Mouse (Mus musculus): ENCODE data around the gene Kansl1. TPM values are rescaled to one million over a fixed set of nuclear protein-coding genes. Genes with fewer than 3 reads are reported as not detected.

The Kansl1 gene
- total and polyA plus RNA-seq, 3 experiments, result 45.1 to 128 (median 53.3) TPM

DNA sequence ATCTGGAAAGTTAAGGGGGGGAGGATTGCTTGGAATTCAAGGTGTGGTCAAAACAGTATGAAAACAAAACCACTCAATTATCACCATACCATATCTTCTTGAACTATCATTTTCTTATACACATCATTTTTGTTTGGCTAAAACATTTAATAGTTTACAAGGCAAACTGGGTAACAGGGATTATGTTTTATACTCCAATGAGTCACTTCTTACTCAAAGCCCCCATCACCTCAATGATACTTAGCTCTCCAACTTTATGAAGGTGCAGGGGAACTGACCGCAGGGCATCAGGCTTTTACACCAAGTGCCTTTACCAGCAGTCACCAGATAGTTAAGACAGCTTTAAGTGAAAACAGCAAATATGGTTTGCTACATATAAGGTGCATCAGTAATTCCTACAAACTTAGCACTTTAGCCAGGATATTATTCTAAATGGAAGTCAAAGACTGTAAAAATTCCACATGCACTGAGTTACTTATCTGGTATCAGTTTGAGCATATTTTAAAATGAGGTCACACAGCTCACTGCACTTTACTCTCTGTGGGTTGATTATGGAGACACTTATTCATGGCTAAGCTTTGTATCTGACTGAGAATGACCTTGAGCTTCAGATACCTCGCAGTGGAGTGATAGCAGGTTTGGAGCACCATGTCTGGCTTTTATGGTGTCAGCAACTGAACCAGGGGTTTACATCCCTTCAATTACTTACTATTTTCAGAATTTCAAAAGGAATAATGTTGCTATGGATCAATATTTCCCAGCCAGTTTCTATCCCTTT, 104.6 kb downstream of the Kansl1 start:
- no peak for DNase-seq

DNA sequence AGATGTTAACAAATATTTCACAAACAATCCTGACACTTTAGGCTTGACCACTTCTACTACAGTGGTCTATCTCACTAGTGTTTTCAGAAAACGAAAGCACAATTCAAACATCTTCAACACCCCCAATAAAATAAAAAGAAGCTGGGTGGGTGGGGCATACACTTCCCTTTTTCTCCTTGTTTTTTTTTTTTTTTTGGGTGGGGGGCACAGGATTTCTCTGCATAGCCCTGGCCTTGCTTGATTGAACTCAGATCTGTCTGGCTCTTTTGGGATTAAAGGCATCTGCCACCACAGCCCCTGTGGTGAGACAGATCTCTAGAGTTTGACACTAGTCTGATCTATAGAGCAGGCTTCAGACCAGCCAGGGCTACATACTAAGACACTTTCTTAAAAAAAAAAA, 106.0 kb downstream of the Kansl1 start:
- DNase-seq, result no peak

DNA sequence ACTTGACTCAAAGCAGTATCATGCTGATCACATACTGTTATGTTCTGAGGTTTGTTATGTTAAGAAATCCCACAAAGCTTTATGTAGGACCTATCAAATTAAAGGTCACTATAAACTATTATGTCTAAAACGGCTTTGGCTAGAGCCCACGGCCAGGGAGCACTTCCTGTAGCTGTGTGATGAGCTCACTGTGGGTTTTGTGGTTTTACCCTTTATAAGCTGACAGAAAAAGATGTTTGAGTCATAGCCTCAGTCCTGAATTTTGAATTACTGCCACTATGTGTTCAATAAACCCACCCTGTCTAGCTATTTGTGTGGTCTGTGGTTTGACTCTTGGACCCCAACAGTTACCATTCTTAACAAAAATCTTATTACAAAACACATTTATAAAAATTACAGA, 106.9 kb downstream of the Kansl1 start:
- no peak for DNase-seq

DNA sequence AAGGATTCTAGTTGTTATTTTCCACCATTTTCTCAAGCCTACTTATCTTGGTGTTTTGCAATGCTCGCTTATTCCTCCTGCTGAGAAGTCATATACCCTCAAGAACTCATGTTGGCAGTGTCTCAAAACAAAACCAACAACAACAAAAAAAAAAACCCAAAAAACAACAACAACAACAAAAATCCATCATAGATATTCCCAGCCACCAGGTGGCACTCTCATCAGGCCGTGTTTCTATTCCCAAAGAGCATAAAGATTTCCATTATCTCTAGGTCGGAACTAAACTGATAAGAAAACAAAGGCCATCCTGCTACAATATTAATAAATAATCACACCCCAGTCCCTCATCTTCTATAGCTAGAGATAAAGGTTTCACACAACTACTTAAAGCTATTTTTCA, 121.7 kb downstream of the Kansl1 start:
- no peak for DNase-seq

DNA sequence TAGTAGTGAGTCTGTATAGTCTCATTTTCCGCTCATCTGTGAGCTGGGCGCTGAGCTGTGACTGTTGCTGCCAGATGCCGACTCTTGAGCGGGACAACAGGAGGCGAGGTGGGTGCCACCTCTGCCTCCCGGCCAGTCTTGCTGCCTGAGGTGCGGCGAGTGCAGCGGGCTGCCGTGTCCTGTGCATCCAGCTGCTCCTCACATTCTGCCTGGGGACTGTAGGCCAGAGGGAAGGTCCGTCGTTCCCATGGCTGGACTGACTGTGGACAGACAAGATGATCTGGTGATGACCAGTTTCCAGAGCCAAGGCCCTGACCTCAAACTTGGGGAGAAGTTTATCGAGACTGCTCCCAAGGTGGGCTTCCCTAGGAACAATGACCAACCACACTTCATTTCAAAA, 133.7 kb downstream of the Kansl1 start:
- DNase-seq, result no peak

DNA sequence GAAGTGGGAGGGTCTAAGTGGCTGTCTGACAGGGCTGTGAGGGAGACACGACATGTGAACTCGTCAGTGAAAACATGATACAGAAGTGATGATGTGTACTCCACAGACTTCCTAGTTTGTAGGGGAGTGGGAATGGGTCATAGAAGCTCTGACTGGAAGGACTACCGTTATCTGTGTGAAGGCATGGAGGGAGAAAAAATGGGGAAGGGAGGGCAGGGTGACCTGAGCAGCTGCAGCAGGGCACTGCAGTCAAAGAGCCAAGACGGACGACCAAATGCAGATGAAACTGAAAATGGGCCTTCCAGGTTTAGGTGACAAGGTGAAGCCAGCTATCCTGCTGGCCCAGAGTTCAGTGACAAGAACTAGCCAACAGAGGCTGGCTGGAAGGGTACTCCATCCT, 134.5 kb downstream of the Kansl1 start:
- no peak for DNase-seq

DNA sequence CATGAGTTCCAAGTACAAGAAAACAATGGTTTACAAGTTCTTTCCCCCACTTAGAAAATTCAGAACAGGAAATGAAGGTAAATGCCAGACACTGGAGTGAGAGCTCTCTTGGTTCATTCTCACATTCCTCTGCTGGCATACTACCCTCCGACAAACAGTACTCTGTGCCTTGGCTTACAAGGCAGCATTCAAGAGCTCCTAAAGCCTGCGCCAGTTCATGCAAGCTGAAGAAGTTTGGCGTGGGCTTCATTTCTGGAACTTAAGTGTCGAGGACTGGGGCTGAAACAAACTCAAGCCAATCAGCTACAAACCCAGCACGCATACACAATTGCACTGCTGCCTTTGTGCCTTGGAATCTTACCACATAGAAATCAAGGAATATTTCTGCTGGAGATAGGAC, 136.6 kb downstream of the Kansl1 start:
- no peak for DNase-seq

DNA sequence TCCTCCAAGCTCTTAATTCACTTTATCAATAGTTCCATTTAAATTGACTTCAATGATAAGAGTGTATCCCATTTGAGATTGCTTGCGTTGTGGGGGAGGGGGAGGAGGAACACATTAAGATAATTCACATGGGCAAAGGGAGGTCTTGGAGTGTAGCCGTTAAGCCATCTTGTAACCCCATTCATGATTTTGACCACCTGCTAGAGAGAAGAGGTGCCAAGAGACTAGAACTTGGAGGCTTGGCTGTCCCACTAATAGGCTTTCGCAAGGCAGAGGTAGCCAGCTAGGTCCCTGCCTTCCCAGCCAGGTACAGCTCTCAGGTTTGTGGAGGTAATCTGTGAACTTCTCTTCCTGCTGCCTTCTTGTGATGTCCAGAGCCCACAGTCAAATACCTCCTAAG, 137.5 kb downstream of the Kansl1 start:
- no peak for DNase-seq

DNA sequence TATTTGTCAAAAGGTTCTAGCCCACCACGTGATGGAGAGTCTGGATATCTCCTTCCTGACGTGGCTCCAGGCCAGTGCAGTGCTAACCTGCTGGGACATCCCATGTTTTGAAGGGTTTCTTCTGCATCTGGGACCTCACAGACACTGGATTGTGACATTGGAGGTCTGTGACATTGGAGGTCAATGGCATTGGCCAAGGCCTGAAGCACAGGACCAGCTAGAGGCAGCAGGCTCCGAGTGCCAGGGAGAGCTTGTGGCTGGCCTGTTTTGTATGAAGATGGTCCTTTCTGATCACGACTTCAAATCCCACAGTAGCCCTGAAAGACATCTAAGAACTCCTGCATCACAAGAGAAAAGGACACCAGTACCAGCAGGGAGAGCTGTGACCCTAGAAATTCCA, 138.5 kb downstream of the Kansl1 start:
- peak; percentile 34 for DNase-seq

DNA sequence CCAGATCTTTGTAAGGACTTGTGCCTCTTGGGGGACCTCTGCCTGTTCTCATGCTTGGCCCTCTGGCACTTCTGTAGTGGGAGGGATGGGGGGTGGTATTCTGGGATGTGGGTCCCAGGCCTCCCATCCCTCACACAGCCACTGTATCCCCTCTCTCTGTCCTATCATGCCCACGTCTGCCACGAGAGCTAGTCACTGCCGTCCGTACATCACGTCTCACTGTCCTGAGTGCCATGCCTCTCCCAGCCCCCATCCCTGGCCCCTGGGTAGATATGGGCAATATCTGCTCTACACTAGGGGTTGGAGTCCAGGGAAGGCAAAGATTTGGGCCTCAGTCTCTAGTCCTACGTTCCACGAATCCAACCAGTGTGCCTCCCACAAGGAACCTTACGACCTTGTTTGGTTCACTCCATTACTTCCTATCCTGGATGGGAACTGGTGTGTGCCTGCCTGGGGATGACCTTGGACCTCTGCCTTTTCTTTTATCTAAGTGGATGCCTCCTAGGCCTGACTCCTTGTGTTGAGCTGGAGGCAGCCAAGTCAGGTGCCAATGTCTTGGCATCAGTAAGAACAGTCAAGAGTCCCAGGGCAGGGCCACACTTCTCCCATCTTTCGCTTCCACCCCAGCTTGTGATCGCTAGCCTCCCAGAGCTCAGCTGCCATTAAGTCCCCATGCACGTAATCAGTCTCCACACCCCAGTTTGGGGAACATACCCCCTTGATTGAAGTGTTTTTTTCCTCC, 139.3 kb downstream of the Kansl1 start:
- DNase-seq, result no peak

DNA sequence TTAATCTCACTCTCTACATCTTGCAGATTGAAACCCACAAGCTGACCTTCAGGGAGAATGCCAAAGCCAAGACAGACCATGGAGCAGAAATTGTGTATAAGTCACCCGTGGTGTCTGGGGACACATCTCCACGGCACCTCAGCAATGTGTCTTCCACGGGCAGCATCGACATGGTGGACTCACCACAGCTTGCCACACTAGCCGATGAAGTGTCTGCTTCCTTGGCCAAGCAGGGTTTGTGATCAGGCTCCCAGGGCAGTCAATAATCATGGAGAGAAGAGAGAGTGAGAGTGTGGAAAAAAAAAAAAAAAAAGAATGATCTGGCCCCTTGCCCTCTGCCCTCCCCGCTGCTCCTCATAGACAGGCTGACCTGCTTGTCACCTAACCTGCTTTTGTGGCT, 140.7 kb downstream of the Kansl1 start:
- no peak for DNase-seq

DNA sequence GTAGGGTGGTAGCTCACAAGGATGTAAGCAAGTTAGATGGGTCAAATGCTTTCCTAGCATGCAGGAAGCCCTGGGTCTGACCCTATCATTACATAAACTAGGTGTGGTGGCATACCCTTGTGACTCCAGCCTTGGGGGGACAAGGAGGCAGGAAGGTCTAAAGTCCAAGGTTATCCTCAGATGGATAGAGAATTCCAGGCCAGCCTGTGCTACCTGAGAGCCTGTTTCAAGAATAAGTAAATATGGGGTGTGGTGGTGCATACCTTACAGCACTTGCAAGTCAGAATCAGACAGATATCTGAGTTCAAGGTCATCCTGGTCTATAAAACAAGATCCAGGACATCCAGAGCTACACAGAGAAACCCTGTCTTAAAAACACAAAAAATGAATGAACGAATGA, 141.2 kb downstream of the Kansl1 start:
- no peak for DNase-seq

DNA sequence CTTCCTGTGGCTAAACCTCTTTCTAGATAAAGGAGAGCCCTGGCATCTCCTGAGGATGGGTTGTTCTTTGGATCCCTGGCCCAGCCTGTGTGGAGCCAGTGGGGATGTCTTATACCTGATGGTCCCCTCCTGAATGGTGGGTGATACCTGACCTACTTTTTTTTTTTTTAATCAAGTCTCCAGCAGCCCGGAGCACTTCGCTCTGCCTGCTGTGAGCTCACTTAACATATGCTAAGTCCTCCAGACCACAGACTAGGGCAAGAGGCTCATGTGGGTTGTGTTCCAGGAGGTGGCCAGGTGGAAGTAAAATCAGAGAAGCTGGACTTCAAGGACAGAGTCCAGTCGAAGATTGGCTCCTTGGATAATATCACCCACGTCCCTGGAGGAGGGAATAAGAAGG, 146.5 kb downstream of the Kansl1 start:
- DNase-seq, result no peak

DNA sequence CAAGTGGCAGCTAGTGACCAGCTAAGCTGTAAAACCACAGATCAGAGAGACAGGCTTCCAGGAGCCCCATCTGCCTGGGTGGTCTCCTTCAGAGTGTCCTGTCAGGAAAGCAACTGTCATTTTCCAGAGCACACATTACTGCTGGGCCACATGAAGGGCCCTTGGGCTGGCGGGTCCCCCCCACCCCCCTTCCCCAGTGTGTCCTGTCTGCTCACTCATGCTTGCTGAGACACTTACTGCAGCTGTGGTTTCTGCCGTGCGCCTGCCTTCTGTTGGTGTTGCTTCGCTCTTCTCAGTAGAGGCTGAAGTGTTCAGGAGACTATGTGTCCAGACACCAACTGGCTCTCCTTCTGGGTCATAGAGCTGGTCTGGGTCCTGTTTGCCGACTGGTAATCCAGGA, 148.2 kb downstream of the Kansl1 start:
- DNase-seq, result no peak

DNA sequence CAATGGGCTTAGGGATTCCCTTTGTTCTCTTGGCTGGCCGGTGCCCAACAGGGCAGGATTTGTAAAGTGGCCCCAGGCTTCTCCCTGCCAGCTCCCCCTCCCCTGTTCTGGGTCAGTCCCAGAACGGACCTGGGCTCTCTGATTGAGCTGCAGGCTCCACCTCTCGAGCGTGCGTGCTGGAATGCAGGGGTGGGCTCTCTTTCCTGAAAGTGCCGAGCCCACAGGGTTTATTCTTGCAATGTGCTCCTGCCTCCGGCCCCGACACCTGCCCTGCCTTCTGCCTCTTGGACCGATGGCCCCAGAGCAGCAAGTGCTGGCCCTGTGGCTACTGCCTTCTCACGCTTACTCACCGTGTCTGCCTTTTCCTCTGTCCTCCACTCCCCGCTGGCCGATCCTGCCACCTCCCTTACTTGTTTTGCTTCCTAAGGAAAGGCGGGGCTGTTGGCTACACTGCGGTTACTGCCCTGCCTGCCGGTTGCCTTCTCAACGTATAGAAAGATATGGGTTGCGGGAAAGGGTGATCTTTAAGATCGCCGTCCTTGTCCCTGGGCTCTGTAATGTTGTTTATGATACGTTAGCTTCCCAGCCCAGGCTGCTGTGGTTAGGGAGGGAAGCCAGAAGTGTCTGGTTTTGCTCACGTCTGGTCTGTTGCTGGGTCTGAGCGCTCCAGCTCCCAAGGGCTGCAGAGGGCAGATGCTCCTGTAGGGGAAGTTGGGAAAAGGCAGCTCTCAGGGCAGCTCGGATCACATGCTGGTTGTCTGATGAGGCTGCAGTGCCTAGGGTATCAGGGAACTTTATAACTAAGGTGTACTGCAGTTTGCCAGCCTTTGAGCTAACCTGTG, 149.5 kb downstream of the Kansl1 start:
- peak; percentile 46 for DNase-seq

DNA sequence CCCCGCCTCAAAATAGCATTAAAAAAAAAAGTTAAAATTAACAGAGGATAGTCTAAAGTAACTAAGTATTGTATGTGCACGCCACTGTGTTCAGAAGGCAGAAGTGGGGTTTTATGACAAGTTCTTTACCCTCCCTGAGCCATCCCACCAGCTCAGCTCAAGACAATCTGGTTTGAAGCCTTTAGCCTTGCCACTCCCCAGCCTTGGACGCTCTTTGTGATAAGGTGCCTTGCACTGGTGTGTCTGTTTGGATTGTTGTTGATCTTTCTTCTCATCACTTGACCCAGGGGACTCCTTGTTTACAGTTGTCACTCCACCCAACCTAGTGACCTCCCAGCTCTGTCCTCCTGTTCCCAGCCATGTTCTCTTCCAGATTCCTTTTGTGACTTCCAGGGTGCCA, 151.0 kb downstream of the Kansl1 start:
- no peak for DNase-seq

DNA sequence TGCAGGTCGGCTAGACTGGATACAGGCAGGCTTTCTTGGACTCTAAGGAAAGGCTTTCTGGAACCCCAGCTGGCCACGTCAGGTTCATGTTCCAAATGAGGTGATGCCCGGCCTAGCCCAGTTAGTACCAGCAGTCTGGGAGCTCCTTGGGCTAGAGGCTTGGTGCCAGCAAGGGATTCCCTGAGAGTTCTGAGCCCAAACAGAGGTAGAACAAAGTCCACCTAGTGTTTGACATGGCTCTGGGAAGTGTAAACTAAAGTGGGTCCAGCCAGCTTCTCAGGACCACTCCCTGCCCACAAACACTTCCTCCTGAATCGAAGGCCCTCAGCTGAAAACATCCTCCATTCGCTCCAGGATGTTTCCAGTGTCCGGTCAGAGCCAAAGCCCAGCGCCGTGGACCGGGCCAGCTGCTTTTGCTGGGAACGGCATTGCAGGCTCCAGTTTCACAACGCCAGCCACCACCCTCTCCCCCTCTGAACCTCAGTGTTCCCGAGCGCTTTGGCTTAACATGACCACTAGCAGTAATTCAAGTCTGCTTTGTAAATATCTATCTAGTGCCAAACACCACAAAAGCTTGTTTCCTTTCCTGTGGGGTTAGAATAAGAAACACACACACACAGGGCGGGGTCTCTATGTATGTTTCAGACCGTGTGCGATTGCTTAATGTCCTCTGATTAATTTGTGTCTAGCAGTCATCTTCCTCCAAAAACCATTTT, 151.8 kb downstream of the Kansl1 start:
- peak; percentile 36 for DNase-seq

DNA sequence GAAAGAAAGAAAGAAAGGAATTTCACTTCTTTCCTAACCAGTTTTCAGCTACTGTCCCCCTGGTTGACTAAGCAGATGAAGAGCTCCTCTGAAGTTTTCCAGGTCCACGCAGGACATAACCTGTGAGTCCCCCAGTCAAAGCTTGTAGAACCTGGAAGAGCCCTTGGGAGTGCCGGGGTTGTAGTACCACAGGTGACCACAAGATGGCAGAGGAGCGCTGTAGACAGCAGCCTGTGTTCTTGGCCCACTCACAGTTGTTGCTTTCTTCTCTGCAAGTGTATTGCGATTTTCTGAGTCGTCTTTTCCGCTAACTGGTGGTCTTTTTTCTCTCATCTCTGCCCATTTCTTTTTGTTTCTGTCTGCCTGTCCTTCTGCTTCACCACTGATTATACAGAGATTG, 153.0 kb downstream of the Kansl1 start:
- peak; percentile 73 for DNase-seq

DNA sequence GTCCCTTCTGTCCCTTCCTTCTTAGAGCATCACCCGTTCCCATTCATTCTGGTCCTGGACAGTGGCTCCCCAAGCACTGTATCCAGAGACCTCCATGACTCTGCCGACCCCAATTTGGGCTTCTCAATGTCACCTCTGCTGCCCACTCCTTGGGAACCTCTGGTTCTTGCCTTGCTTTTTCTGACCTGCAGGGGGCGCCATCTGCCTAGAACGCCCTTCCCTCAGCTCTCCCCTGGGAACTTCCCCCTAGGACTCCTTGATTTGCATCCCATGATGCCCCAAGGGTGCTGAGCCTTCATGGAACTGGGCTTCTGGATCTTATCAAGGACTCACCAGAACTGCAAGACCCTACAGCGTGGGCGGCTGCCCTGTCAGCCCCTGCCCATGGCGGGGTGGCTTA, 157.0 kb downstream of the Kansl1 start:
- DNase-seq, result no peak

DNA sequence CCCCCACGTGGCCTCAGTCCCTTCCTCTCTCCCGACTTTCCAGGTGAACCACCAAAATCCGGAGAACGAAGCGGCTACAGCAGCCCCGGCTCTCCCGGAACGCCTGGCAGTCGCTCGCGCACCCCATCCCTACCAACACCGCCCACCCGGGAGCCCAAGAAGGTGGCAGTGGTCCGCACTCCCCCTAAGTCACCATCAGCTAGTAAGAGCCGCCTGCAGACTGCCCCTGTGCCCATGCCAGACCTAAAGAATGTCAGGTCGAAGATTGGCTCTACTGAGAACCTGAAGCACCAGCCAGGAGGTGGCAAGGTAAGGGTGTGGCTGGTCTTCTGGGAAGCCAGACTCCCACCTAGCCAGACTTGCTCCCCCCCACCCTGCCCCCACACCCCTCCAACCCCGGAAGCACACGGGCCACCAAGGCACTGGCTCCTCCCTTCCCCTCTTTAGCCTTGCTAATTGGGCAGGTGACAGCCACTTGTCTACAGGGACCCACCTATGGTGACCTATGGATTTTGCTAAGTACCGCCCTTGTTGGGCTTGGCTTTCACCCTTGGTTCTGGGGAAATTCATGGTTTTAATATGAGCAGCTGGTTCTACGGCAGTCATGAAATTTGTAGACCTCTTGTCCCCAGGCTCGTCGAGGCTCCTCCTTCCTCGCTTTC, 158.3 kb downstream of the Kansl1 start:
- DNase-seq, result no peak

DNA sequence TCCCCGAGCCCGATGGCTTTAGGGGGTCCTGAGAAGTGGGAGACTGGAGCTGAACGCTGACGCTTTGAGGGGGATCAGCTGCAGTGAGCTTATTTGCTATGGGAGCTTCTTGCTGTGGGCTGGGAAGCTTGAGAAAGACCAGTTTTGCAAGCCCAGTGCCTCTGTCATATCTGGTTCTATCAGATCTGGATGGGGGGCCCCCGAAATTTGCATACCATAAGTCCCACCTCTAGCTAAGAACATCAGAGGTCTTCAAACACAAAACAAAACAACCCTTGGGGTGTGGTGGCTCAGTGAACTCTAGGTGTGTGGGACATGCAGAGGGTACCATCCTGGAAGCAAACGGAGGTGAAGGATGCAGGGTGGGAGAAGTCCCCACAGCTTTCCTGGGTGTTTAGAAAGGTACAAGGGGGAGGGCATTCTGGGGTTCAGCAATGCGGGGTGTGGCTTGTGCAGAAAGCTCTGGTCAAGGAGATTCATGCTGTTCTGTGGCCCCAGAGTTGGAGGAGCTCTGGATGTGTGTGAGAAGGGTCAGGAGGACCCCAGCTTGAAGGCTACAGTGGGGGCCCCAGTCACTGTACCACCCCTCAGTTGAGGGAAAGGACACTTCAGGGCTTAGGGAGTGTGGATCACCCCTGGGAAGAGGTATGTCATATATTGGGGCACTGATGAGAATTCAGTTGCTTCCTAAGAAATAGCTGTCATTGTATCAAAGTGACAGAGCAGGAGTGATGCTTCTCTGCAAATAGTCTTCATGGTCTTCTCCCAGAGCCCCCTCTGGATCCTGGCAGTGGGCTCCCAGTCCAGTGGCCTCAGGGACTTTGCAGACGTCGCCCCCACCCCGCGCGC, 159.1 kb downstream of the Kansl1 start:
- no peak for DNase-seq

Data from adrenal gland, adult 2 months (tissue).